Mouse (Mus musculus): ENCODE data around the gene Klk1b4.

Gene Klk1b4

DNA sequence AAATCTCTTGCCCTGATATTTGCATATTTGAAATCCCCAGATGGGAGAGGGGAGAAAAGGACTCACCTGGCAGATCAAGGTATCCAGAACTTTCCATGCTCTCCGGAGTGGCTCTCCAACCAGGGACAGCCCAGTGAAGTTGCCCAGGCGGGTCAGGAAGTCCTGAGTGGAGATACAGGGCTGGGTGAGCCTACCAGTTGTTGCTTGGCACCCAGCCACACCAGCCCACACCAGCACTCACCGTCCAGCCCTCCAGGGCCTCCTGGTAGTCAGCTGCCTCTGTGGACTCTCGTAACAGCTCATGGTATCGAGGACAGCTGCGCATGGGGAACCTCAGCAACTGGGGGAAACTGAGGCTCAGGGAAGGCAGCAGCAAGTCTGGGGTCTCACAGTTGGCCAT is 47.7 kb downstream of the Klk1b4 start:
- no peak for DNase-seq

DNA sequence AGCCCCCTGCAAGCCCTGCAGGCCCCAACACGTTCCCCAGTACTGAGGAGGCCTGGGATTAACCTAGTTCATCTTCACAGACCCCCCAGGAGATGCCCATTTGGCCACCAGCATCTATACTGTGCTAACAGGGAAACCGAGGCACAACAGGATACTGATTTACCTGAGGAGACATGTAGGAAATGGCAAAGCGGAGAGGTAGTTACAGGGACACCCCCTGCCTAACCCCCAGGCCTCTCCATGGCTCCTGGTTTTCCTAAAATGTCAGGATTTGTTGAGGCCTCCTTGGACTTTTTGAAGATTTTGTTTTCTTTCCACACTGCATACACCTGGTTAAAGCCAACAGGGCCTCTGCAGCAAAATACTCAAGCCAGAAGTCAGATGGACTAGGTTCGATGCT is 50.0 kb downstream of the Klk1b4 start, which contains the start of gene Acp4:
Gene Acp4 (minus strand): TSS at position 101 of the 400 bp plus-strand sequence.
- no peak for DNase-seq

DNA sequence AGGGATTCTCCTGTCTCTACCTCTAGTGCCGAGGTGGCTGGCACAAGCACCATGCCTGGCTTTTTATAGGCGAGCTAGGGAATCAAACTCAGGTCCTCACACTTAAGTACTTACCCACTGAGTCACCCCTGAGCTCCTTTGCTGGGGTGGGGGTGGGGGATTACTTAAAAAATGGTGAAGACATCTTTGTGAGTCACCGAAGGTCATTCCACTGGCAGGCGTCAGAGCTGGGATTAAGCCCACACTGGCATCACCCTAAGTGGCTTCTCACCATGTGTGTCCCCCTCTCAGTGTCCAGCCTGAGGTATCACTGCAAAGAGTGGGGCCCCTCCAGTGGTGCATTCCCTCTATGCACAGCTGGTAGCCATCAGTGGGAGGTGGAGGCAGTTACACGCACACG is 53.2 kb downstream of the Klk1b4 start:
- DNase-seq: no peak

DNA sequence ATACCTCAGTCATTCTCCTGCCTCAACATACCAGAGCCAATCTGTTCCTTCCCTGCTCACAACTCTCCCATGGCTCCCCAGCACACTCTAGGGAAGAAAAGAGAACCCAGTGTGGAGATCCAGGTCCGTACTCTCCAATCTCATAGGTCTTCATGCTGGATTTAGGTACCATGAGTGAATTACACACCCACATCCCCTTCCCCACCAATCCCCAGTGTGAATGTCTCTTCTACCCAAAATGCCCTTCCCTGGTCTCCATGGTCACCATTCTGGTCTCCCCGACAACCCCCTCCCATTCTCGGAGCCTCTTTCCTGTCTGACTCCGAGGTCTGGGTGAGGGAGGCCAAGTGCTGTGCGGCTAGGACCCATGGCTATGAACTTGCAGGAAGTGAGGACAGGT is 53.9 kb downstream of the Klk1b4 start, which contains the start of gene Gm15517:
Gene Gm15517 (plus strand): TSS at position 301 of the 400 bp plus-strand sequence.
- DNase-seq: no peak
